Mouse (Mus musculus) thymus, postnatal 36 days (tissue): ENCODE data around the gene Syt1.

ENCODE experiments used
- DNase-seq, 2 experiments: peaks; one replicate each; pipeline ENCODE4 v3.0.0; 2022; ENCODE audit warnings: mixed read lengths in 2 of 2

Gene Syt1

GRCm38 (mm10) chr10:108568925-108569324, 441.9 kb downstream of the Syt1 start:
- DNase-seq = no peak

GRCm38 (mm10) chr10:108568136-108568535, 442.6 kb downstream of the Syt1 start:
- DNase-seq = no peak

GRCm38 (mm10) chr10:108567456-108567855, 443.3 kb downstream of the Syt1 start:
- DNase-seq = no peak

GRCm38 (mm10) chr10:108559607-108559908, 451.2 kb downstream of the Syt1 start:
- no peak for DNase-seq

GRCm38 (mm10) chr10:108558812-108559606, 451.8 kb downstream of the Syt1 start:
- DNase-seq = no peak

GRCm38 (mm10) chr10:108552544-108552943, 458.2 kb downstream of the Syt1 start:
- no peak for DNase-seq

- no peak for DNase-seq
Observed at GRCm38 (mm10) chr10:108545715-108546114, 465.1 kb downstream of the Syt1 start.

GRCm38 (mm10) chr10:108541555-108541954, 469.2 kb downstream of the Syt1 start:
- no peak for DNase-seq

GRCm38 (mm10) chr10:108538546-108538945, 472.2 kb downstream of the Syt1 start:
- DNase-seq = no peak

- no peak for DNase-seq
Observed at GRCm38 (mm10) chr10:108537641-108538040, 473.1 kb downstream of the Syt1 start.

GRCm38 (mm10) chr10:108535922-108536321, 474.9 kb downstream of the Syt1 start:
- DNase-seq = no peak

GRCm38 (mm10) chr10:108534112-108534511, 476.7 kb downstream of the Syt1 start:
- no peak for DNase-seq

- DNase-seq = no peak
Observed at GRCm38 (mm10) chr10:108532916-108533315, 477.9 kb downstream of the Syt1 start.

- no peak for DNase-seq
Observed at GRCm38 (mm10) chr10:108532283-108532682, 478.5 kb downstream of the Syt1 start.

GRCm38 (mm10) chr10:108531641-108532040, 479.1 kb downstream of the Syt1 start:
- no peak for DNase-seq

GRCm38 (mm10) chr10:108531111-108531510, 479.7 kb downstream of the Syt1 start:
- no peak for DNase-seq

GRCm38 (mm10) chr10:108528338-108528737, 482.4 kb downstream of the Syt1 start:
- no peak for DNase-seq

- DNase-seq = no peak
Observed at GRCm38 (mm10) chr10:108525506-108525905, 485.3 kb downstream of the Syt1 start.

- no peak for DNase-seq
Observed at GRCm38 (mm10) chr10:108524306-108525029, 486.3 kb downstream of the Syt1 start.

- DNase-seq = no peak
Observed at GRCm38 (mm10) chr10:108519156-108519555, 491.6 kb downstream of the Syt1 start.

GRCm38 (mm10) chr10:108517076-108517475, 493.7 kb downstream of the Syt1 start:
- no peak for DNase-seq

GRCm38 (mm10) chr10:108514671-108515070, 496.1 kb downstream of the Syt1 start:
- no peak for DNase-seq

- no peak for DNase-seq
Observed at GRCm38 (mm10) chr10:108509579-108509978, 501.2 kb downstream of the Syt1 start.

- DNase-seq = no peak
Observed at GRCm38 (mm10) chr10:108506917-108507316, 503.9 kb downstream of the Syt1 start.
